Mouse (Mus musculus): ENCODE data around the gene Trak1.
A peak's percentile ranks its signal among the peaks of the same experiment; 100 is the strongest.

Gene Trak1

GRCm38 (mm10) chr9:121297171-121298064, at the start of gene Trak1:
Gene Trak1, plus strand, starts transcription at chr9:121297502.
- peak; percentile 82 for DNase-seq

- peak; percentile 94 for DNase-seq
Observed at GRCm38 (mm10) chr9:121247956-121248775, 49.1 kb upstream of the Trak1 start.

GRCm38 (mm10) chr9:121249805-121250204, 47.5 kb upstream of the Trak1 start:
- no peak for DNase-seq

GRCm38 (mm10) chr9:121250854-121251253, 46.4 kb upstream of the Trak1 start:
- DNase-seq: no peak

- no peak for DNase-seq
Observed at GRCm38 (mm10) chr9:121253983-121254382, 43.3 kb upstream of the Trak1 start.

- no peak for DNase-seq
Observed at GRCm38 (mm10) chr9:121254761-121255160, 42.5 kb upstream of the Trak1 start.

GRCm38 (mm10) chr9:121257106-121257505, 40.2 kb upstream of the Trak1 start:
- DNase-seq: no peak

- no peak for DNase-seq
Observed at GRCm38 (mm10) chr9:121265307-121265706, 32.0 kb upstream of the Trak1 start.

GRCm38 (mm10) chr9:121271149-121271548, 26.2 kb upstream of the Trak1 start:
- peak; percentile 36 for DNase-seq

- no peak for DNase-seq
Observed at GRCm38 (mm10) chr9:121271561-121271960, 25.7 kb upstream of the Trak1 start.

- DNase-seq: no peak
Observed at GRCm38 (mm10) chr9:121276745-121277117, 20.6 kb upstream of the Trak1 start.

- DNase-seq: peak; percentile 88
Observed at GRCm38 (mm10) chr9:121277118-121278060, 19.9 kb upstream of the Trak1 start, which contains the start of gene Ulk4. Gene Ulk4, minus strand, starts transcription at chr9:121277197.

- DNase-seq: no peak
Observed at GRCm38 (mm10) chr9:121279216-121279615, 18.1 kb upstream of the Trak1 start.

- no peak for DNase-seq
Observed at GRCm38 (mm10) chr9:121281891-121282290, 15.4 kb upstream of the Trak1 start.

- DNase-seq: no peak
Observed at GRCm38 (mm10) chr9:121283620-121284185, 13.6 kb upstream of the Trak1 start.

- peak; percentile 79 for DNase-seq
Observed at GRCm38 (mm10) chr9:121284422-121284821, 12.9 kb upstream of the Trak1 start.

GRCm38 (mm10) chr9:121285341-121286324, 11.7 kb upstream of the Trak1 start:
- DNase-seq: peak; percentile 78

- no peak for DNase-seq
Observed at GRCm38 (mm10) chr9:121286325-121286901, 10.9 kb upstream of the Trak1 start.

- no peak for DNase-seq
Observed at GRCm38 (mm10) chr9:121291275-121291674, 6.0 kb upstream of the Trak1 start.

- no peak for DNase-seq
Observed at GRCm38 (mm10) chr9:121293187-121293586, 4.1 kb upstream of the Trak1 start.

GRCm38 (mm10) chr9:121295221-121295620, 2.1 kb upstream of the Trak1 start:
- DNase-seq: no peak
